Mouse (Mus musculus) neural tube, embryonic 10.5 days (tissue): Measurements from ENCODE around the gene Ric1.
A peak's percentile ranks its signal among the peaks of the same experiment; 100 is the strongest.

Source experiments
- DNase-seq: peaks from one replicate; pipeline ENCODE4 v3.0.0-alpha.2; 2017; ENCODE audit warnings: low spot score; ENCODE audit errors: extremely low spot score

Ric1 gene

DNA sequence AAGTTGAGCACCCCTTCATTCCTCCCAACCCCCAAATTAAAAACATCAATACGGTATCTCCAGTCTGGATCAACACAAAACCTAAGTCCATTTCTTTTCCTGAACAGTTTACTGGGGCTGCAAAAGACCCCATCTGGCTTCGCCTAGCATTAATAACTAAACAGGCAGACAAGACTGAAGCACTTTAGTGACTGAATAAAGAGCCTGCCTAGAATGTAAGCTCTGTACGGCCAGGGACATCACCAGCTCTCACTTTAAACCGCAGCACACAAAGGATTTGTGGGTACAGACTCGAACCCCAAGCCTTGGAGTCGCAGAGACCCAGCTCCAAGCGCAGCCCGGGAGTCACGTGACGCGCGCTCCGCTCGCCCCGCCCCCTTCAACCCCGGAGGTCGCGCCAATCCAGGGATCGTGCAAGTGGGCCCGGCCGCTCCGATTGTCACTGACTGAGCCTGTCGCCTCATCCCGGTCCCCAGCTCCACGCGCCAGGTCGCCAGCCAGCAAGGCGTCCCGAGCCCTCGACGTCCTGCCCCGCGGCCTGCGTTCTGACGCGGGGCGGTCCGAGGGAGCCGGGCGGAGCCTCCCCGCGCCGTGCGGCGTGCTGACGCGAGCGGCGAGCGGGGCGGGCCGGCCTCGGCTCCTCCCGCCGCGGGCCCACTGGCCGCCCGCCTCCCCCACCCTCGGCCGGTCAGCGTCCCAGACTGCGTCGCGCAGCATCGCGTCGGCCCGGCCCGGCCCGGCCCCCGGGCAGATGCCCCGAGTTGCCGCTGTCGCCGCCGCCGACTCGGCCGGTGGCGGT, at the start of gene Ric1:
Gene Ric1, plus strand, starts transcription at position 646 of the 799 bp plus-strand sequence.
- DNase-seq = peak; percentile 92

DNA sequence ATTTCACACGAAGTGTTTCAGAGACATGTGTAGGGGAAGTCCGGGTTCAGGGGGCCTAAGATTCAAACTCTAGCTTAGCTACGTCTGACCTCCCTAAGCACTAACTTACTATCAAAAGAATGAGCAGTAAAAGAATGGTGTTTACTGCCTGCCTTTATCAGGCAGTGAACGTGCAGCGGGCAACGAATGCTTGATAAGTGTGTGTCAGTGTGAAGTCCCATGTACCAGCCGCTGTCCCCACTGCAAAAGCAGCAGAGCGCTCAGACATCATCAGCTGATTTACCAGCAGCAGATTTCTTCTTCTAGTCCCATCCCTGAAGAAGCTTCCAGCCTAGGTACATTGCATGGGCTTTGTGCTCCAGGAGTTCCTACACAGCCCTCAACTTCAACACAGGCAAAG, 49.7 kb upstream of the Ric1 start:
- DNase-seq = no peak

DNA sequence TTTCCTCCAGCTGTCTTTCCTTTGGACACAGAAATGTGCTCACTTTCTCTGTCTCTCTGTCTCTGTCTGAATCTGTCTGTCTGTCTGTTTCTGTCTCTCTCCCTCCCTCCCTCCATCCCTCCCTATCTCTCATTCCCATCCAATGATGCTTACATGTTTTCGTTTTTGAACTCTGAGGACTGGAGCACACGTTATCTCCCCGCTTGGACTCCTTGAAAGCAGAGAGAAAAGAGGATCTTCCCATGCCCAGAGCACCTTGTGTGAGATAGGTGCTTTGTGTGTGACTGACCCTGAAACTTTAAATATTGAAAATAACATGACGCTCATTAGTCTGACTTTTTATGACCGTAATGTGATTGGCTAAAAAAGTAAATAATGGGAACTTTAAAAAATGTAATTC, 49.1 kb upstream of the Ric1 start:
- no peak for DNase-seq

DNA sequence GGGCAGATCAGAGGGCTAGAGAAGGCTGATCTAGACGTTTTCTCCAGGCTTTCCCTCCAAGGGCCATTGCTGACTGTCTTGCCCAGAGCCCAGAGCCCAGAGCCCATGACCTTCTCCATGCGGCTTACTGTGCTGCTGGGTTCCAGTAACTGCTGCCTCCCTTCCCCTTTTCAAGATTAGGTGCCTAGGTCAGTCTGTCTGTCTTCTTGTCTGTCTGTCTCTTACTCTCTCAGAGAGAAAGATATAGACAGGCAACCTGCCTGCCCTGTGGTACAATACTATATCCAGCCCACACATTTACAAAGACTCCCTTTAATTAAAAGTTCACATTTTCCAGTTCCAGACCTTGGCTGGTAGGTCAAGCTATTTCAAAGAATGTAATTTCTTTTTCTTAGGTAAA, 47.3 kb upstream of the Ric1 start:
- DNase-seq = no peak

- DNase-seq = no peak
These were observed 46.9 kb upstream of the Ric1 start for GRCm38 (mm10) chr19:29475210-29475620.

GRCm38 (mm10) chr19:29478598-29478997, 43.5 kb upstream of the Ric1 start:
- no peak for DNase-seq

DNA sequence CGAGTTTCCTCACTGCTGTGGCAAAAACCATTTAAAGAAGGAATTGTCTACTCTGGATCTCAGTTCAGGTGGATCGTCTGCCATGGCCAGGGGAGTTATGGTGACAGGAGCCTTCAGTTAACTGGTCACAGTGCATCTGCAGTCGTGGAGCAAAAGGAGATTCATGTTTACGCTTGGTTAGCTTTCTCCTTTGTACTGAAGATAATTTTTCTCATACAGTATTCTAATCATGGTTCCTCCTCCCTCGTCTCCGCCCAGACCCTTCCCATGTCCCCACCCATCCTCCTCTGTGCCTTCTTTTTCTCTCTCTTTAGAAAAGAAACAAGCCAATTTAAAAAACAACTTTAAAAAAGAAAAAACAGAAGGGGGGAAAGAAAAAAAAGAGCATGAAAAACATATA, 40.5 kb upstream of the Ric1 start:
- no peak for DNase-seq

GRCm38 (mm10) chr19:29482148-29482547, 39.9 kb upstream of the Ric1 start:
- no peak for DNase-seq

DNA sequence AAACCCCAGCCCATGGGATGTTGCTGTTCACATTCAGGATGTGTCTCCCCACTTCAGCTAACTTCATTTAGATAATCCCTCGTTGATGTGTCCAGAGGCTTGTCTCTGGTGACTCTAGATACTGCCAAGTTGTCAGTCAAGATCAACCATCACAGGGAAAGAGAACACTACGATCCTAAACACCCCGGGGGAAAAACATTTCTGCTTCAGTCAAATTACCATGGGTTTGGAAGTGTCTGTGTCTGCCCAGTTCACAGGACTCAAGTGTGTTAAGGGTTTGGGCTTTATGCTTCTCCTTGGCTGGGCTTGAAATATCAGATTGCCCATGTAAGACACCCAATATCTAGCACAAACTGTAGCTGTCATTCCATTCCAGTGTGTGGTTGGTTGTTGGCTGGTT, 39.4 kb upstream of the Ric1 start:
- DNase-seq = no peak

DNA sequence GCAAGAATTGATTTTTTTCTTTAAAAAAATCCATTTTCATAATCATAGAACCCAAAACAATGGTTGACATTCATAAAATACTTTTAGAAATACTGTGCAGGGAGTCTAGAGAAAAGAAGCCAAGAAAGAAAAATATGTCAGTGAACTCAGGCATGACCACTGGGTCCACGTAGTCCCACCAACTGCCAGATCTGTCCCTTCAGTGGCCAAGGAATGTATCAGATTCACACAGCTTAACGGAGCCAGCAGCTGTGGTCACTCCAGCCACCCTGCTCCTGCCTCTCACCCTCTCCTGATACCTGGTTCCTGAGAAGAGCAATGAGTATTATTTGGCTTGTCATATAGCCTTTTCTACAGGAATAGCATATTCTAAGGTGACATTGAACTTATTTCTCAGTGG, 38.7 kb upstream of the Ric1 start:
- no peak for DNase-seq

- DNase-seq = no peak
These were observed 37.5 kb upstream of the Ric1 start for GRCm38 (mm10) chr19:29484537-29484936.

DNA sequence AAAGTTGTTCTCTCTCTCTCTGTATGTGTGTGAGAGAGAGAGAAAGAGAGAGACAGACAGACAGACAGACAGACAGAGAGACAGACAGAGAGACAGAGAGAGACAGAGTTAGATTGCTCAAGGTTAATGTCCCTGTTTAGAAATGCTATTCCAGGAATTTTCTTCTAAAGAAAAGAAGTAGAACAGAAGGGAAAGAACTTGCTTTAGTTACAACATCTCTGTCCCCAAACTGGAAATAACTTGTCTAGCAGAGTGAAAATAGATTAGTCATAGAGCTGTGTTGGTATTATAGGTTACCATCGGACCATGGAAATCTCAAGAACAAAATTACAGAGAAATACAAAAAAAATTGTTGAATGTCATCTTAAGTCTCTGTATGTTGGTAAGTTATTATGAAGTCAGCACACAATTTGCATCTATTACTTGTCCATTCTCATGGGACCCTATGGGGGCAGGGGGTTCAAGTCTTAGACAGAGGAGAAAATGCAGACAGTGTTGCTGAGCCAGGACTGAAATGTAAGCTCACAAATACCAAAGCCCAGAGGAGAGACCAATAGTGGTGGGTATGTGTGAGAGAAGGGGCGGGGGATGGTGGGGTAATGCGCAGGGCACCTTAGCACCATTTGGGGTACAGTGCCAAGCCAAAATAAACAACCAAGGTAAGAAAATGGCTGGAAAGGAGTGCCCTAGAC, 36.7 kb upstream of the Ric1 start:
- DNase-seq = no peak

GRCm38 (mm10) chr19:29486545-29487206, 35.4 kb upstream of the Ric1 start:
- DNase-seq = no peak

GRCm38 (mm10) chr19:29487326-29488072, 34.6 kb upstream of the Ric1 start:
- no peak for DNase-seq

DNA sequence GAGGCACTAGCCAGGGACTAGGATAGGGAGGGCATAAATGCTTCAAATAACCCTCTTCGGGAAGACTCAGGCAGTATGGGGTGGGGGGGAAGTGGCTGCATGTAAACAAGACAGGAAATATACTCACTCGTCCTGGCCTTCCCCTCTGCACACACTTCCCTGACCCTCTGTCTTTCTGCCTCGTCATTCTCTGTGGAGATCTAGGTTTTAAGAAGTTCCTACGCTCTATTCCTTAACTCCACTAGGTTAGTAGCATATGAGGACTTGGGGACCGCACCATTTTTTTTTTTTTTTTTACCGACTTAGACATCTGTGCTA, 34.0 kb upstream of the Ric1 start:
- DNase-seq = no peak

- DNase-seq = no peak
These were observed 33.7 kb upstream of the Ric1 start for GRCm38 (mm10) chr19:29488420-29488819.

DNA sequence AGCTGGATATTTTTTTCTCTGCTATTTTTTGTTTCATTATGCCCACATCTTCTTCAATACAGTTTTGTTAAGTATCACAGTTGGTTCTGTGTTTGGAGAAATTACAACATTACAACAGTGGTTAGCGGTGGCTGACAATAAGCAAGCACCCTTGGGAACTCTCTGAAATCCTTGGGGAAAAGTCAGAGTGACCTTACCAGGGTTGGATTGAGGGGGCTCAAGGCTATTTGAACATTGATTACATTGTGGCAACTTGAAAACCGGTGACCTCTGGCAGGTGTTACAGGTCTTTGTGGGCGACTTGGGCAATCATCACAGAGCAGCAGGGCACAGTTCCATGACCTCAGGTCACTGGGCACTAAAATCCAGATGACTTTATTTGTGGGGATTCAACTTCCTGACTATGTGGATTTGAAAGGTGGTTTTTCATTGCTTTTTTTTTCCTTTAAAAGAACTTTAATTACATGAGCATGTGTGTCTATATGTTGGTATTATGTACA, 32.2 kb upstream of the Ric1 start:
- DNase-seq = no peak

DNA sequence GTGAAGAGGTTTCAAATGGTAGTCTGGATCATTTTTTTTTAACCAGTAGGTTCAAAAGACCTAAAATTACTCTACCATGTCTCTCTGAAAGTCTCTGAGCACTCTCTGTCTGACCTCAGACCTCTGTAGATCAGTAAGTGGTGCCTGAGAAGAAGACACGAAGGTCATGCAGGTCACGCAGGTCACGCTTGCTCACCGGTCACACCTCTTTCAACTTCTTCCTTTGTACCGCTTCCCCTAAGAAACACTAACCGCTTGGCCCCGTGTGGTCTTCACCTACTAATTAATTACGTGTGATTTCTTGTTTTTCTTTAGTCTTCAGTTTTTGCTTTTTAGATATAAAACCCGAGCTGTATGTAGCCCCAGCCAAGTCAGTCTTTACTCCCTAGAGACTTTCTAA, 30.6 kb upstream of the Ric1 start:
- no peak for DNase-seq

DNA sequence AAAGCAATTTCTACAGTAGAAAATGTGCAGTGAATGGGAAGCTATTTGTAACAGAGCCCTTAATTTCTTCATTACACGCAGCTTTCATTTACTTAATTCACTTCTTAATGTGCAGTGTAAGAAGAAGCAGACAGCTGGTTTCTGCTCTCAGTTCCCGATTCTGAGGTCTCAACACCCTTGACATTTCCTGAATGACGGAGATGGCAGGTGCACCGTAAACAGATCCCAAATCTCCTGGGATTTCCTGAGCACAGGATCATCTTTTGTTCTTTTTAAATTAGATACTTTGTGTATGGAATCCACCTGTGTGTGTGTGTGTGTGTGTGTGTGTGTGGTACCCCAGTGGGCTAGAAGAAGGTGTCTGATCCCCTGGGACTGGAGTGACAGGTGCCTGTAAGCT, 27.6 kb upstream of the Ric1 start:
- no peak for DNase-seq

- DNase-seq = no peak
These were observed 26.0 kb upstream of the Ric1 start for GRCm38 (mm10) chr19:29496001-29496597.
